Mouse (Mus musculus) NIH3T3 (cell line): ENCODE measurements around the gene Rhbdl1.

Source experiments
- DNase-seq: peaks from one replicate; pipeline ENCODE4 v3.0.0-alpha.2; 2012; ENCODE audit warnings: low read depth

Gene Rhbdl1

GRCm38 (mm10) chr17:25839455-25840235 is 2.5 kb upstream of the Rhbdl1 start:
- no peak for DNase-seq

GRCm38 (mm10) chr17:25838904-25839303 is 1.8 kb upstream of the Rhbdl1 start:
- DNase-seq: no peak

DNA sequence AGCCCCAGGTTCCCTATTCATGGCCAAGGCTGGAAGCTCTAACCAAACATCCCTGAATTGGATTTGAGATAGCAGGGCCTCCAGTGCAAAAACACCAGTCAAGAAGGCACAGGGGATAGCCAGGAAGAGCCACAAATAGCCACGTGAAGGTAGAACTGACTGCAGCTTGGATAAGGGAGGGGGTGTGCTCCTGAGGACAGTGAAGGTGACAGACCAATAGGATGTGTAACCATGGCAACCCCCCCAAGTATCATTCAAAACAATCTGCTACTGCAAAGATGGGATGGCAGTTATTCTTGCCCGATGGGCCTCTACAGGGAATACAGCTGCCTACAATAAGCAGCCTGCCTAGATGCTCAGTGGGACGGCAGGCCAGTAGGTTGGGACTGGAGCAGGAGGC is 438 bp upstream of the Rhbdl1 start:
- DNase-seq: no peak

DNA sequence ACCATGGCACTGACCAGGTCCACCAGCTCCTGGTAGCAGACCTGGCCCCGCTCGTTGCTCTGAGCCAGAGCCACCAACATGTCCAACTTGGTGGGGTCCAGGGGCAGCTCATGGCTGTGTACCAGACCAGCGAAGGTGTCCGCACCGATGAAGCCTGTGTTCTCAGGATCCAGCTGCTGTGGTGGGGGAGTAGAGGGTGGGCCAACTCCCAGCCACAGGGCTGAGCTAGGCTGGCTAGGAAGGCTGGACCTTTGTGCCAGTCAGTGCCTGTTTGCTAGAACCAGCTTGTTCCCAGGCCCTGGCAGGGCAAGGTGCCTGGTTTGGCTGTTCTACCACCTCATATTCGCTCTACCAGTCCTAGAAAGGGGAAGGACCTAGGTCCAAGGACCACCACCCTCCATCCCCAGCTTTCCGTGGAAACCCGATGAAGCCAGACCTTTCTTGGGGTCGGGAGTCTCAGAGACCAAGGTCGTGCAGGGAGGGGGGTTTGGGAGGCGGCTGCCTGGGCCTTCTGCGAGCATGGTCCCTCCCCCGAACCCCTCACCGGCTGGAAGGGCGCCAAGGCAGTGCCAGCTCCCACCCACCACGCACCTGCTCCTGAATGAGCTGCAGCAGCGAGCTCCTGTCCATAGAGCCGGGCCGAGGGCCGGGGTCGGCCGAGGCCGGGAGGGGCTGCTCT is 559 bp downstream of the Rhbdl1 start:
- DNase-seq: no peak

GRCm38 (mm10) chr17:25835816-25836215 is 1.3 kb downstream of the Rhbdl1 start:
- no peak for DNase-seq

DNA sequence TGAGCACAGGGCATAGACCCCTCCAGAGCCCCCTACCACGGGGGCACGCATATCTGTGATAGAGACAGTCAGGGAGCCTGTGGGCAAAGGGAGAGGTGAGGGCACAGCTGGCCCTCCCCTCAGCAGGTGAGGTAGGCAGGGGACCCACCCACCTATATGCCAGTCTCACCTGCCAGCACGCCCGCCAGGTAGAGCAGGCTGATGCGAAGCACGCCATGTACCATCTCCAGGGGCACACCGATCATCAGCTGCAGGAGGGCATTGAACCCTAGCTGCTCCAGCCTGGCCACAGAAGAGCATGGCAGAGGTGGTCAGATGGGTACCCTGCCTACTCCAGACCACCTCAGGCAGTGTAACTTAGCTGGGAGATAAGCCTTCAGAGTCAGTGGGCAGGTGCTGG is 1.8 kb downstream of the Rhbdl1 start:
- DNase-seq: no peak

- DNase-seq: no peak
Observed at GRCm38 (mm10) chr17:25834595-25835222, 2.4 kb downstream of the Rhbdl1 start.

GRCm38 (mm10) chr17:25833961-25834594 is 3.0 kb downstream of the Rhbdl1 start:
- DNase-seq: peak; percentile 42

DNA sequence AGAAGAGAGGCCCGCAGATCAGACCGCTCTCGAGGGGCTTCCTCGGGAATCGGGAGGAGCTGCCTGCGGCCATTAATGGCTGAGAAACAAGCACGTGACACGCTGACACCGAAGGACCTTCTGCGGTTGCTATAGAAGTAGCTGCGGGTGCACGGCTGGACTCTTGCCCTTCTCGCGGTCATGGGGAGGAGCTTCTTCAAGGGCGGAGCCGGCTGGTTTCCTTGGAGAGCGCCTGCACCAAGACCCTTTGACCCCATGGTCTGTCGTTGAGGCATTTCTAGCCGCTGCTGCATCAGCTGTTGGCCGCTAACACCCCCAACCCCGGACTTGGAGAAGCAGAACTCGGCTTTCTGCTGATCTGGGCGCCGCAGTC is 3.8 kb downstream of the Rhbdl1 start, which contains the start of gene Stub1:
TSS of gene Stub1 (minus strand) at position 114 of the 373 bp plus-strand sequence.
- peak; percentile 98 for DNase-seq

GRCm38 (mm10) chr17:25832436-25833290 is 4.4 kb downstream of the Rhbdl1 start:
- DNase-seq: peak; percentile 100

DNA sequence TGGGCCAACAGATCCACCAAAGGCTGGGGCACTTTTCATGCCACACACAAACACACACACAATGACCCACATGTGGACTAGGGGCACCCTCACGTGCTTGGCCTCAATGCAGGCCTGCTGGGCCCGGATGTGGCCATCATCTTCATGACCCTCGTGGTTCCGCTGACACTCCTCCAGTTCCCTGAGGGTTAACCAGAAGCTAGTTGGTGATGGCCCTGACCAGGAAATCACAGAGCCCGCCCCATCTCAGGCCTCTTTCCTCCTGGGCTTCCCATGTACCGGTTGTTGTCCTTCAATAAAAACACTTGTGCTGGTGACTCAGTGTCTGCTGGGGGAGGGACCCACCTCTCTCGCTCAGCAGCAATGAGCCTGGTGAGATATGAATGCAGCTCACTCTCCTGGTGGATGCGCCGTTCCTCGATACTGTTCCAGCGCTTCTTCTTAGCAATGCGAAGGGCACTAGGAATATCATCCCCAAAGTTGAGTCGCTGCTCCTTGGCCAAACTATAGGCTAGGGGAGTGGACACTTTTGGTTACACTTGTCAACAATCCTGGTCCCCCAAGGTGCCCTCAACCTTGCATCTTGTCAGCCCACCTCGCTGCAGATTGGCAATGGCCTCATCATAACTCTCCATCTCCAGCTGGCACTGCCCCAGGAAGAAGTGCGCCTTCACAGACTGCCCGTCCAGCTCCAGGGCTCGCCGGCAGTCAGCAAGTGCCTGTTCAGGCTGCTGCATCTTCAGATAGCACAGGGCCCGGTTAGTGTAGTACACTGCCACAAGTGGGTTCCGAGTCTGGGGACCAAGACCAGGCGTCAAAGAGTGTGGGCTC is 5.4 kb downstream of the Rhbdl1 start:
- DNase-seq: peak; percentile 58

- no peak for DNase-seq
Observed at GRCm38 (mm10) chr17:25830806-25831431, 6.2 kb downstream of the Rhbdl1 start.

GRCm38 (mm10) chr17:25830200-25830753 is 6.8 kb downstream of the Rhbdl1 start:
- no peak for DNase-seq

DNA sequence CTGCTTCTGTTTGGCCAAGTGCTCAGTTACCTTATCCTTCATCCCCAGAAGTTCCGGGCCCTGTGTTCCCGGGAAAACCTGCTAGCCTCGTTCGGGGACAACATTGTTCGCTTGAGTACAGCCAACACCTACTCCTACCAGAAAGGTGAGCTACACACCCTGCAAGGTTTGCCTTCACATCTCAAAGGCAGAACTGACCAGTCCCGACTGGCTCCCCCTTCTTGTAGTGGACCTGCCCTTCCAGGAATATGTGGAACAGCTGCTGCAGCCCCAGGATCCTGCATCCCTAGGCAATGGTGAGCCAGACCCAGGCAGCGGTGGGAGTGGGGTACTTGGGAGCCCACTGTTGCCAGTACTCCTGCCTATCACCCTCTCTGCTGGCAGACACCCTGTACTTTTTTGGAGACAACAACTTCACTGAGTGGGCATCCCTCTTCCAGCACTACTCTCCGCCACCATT is 7.5 kb downstream of the Rhbdl1 start:
- no peak for DNase-seq

GRCm38 (mm10) chr17:25828712-25829557 is 8.2 kb downstream of the Rhbdl1 start, which contains the start of gene Jmjd8:
TSS of gene Jmjd8 (plus strand) at chr17:25828867.
- peak; percentile 81 for DNase-seq

DNA sequence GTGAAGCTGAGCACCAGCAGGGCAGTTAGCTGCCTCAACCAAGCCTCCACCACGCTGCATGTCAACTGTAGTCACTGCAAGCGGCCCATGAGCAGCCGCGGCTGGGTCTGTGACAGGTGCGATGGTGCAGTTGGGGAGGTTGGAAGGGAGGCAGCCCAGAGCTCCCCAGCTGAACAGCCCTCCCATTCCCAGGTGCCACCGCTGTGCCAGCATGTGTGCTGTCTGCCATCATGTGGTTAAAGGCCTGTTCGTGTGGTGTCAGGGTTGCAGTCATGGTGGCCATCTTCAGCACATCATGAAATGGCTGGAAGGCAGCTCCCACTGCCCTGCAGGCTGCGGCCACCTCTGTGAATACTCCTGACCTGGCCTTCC is 8.9 kb downstream of the Rhbdl1 start:
- no peak for DNase-seq

DNA sequence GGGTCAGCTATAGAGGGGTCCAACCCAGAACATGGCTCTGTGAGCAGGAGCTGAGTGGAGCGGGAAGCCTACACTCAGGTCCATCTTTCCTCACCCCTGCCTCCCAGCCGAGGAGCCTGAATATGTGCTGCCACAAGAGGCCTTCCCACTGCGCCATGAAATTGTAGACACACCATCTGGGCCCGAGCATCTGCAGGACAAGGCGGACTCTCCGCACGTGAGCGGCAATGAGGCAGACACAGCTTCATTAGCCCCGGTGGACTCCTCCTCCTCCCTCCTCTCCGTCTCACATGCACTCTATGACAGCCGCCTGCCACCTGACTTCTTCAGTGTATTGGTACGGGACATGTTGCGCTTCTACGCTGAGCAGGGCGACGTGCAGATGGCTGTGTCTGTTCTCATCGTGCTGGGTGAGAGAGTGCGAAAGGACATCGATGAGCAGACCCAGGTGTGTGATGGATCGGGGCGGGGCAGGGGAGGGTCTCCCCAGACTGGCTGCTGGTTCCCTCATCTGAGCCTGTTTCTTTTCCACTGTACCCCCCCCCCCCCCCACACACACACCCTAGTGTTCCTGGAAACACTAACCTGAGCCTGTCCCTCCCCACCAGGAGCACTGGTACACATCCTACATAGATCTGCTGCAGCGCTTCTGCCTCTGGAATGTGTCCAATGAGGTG is 9.4 kb downstream of the Rhbdl1 start:
- no peak for DNase-seq

DNA sequence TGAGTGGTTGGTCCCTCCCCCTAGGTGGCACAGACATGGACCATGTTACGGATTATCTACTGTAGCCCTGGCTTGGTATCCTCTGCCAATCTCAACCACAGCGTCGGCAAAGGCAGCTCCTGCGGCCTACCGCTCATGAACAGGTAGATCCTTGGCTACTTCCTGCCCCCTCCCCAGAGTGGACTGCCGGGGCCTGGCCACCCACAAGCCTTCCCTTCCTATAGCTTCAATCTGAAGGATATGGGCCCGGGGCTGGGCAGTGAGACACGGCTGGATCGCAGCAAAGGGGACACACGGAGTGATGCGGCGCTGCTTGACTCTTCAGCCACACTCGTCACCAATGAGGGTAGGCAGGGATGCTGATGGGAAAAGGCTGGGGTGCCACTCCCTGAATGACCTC is 10.1 kb downstream of the Rhbdl1 start:
- no peak for DNase-seq
